In the genomic region with DNA sequence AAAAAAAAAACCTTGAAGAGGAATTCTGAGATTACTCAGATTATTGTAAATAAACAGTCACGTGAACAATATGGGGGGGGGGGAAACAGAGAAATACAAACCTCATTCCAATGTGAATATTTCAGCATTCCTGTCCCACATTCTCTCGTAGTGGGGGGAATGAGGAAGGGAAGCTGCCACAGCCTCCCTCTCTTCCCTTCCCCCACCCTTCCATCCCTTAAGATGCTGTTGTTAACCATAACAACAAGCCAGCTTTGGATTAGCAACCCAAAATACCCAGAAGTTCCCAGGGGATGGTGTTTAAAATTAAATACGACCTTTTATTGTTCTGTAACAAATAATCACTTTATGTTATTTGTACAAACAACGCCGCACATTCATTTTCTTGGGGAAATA, we compare ENCODE assay signal across 12 mouse cellular contexts.
DNase-seq lines count a peak whose midpoint lies in the region; ATAC-seq and TF ChIP-seq lines count a peak whose summit lies in the region.
"Had no signal": no experiment of that assay in that cellular context is flagged by ENCODE, and none has a peak within 500 bp of the region (broad histone marks: within the 10 kb centered on the region; RNA-seq: fewer than 3 reads in every experiment).

No protein-coding gene starts in this region.

- H3K27me3 ChIP-seq in forebrain, embryonic 13.5 days: no peaks in the 10 kb centered on the region
- no peaks in the 10 kb centered on the region for H3K27me3 ChIP-seq in forebrain, embryonic 10.5 days (ENCODE audit: poor library complexity, severe bottlenecking)
- H3K27me3 ChIP-seq in lung, postnatal 0 days (replicated peaks; ENCODE audit: insufficient read depth, low read length): no peaks in the 10 kb centered on the region
- H3K27me3 ChIP-seq in forebrain, embryonic 16.5 days (replicated peaks; ENCODE audit: control insufficient read depth, insufficient read depth, low read length): no peaks in the 10 kb centered on the region
- H3K27me3 ChIP-seq: liver, embryonic 13.5 days; Patski had no signal

- H3K4me1 ChIP-seq in forebrain, embryonic 13.5 days: peaks cover 36% of the 10 kb centered on the region
- peaks cover 25% of the 10 kb centered on the region for H3K4me1 ChIP-seq in forebrain, embryonic 10.5 days
- H3K4me1 ChIP-seq in lung, postnatal 0 days (ENCODE audit: insufficient read depth, low read depth, low read length): no peaks in the 10 kb centered on the region
- peaks cover 19% of the 10 kb centered on the region for H3K4me1 ChIP-seq in forebrain, embryonic 16.5 days (replicated peaks; ENCODE audit: control insufficient read depth, insufficient read depth, low read length)
- H3K4me1 ChIP-seq: liver, embryonic 13.5 days had no signal

- H3K9me3 ChIP-seq in forebrain, embryonic 13.5 days (replicated peaks): no peaks in the 10 kb centered on the region
- H3K9me3 ChIP-seq in forebrain, embryonic 10.5 days: no peaks in the 10 kb centered on the region
- no peaks in the 10 kb centered on the region for H3K9me3 ChIP-seq in lung, postnatal 0 days (ENCODE audit: low read length)
- H3K9me3 ChIP-seq in forebrain, embryonic 16.5 days (ENCODE audit: control insufficient read depth, low read length): no peaks in the 10 kb centered on the region
- H3K9me3 ChIP-seq: liver, embryonic 13.5 days had no signal

- TF ChIP-seq EP300 in lung, postnatal 0 days (IDR thresholded peaks at IDR 0.05): no peak

- H3K36me3 ChIP-seq in forebrain, embryonic 13.5 days (ENCODE audit: poor library complexity, severe bottlenecking): no peaks in the 10 kb centered on the region
- no peaks in the 10 kb centered on the region for H3K36me3 ChIP-seq in forebrain, embryonic 10.5 days (replicated peaks)
- H3K36me3 ChIP-seq in lung, postnatal 0 days (ENCODE audit: insufficient read depth, low read length): no peaks in the 10 kb centered on the region
- no peaks in the 10 kb centered on the region for H3K36me3 ChIP-seq in forebrain, embryonic 16.5 days (ENCODE audit: control insufficient read depth, insufficient read depth)
- H3K36me3 ChIP-seq: liver, embryonic 13.5 days had no signal

- H3K27ac ChIP-seq in forebrain, embryonic 13.5 days: no peak overlapping the region
- no peak overlapping the region for H3K27ac ChIP-seq in forebrain, embryonic 10.5 days
- H3K27ac ChIP-seq in lung, postnatal 0 days (ENCODE audit: low read length): no peak overlapping the region
- no peak overlapping the region for H3K27ac ChIP-seq in forebrain, embryonic 16.5 days (ENCODE audit: low read length)
- H3K27ac ChIP-seq: liver, embryonic 13.5 days had no signal

- WGBS in forebrain, embryonic 13.5 days: 58% methylated on average over 5 of the region's 5 CpGs
- 76% methylated on average over 5 of the region's 5 CpGs for WGBS in forebrain, embryonic 10.5 days
- WGBS in lung, postnatal 0 days: 41% methylated on average over 5 of the region's 5 CpGs
- 45% methylated on average over 5 of the region's 5 CpGs for WGBS in forebrain, embryonic 16.5 days

- 0 out of 2 replicates have a peak, but pooled peaks have one; percentile 3 for ATAC-seq in forebrain, embryonic 13.5 days
- ATAC-seq in lung, postnatal 0 days: no peak
- ATAC-seq in forebrain, embryonic 16.5 days: no peak
- no peak for ATAC-seq in monocyte, adult 5-6 weeks (replicated peaks; ENCODE audit: insufficient number of reproducible peaks, low FRiP score, low TSS enrichment, poor library complexity, severe bottlenecking)
- ATAC-seq: Patski had no signal

- TF ChIP-seq CTCF in lung, postnatal 0 days (IDR thresholded peaks at IDR 0.05): no peak

- no peak overlapping the region for H3K9ac ChIP-seq in forebrain, embryonic 13.5 days
- no peak overlapping the region for H3K9ac ChIP-seq in lung, postnatal 0 days (replicated peaks; ENCODE audit: low read depth)
- H3K9ac ChIP-seq in forebrain, embryonic 16.5 days (replicated peaks; ENCODE audit: low read depth, low read length): no peak overlapping the region
- H3K9ac ChIP-seq: liver, embryonic 13.5 days had no signal

- no peak overlapping the region for H3K4me3 ChIP-seq in forebrain, embryonic 13.5 days
- H3K4me3 ChIP-seq in forebrain, embryonic 10.5 days: no peak overlapping the region
- H3K4me3 ChIP-seq in lung, postnatal 0 days (ENCODE audit: low read depth, low read length): no peak overlapping the region; the same call in 1 of the 2 replicates
- H3K4me3 ChIP-seq in forebrain, embryonic 16.5 days (replicated peaks; ENCODE audit: low read length): no peak overlapping the region
- H3K4me3 ChIP-seq: liver, embryonic 13.5 days had no signal

- DNase-seq in forebrain, embryonic 10.5 days (ENCODE audit: extremely low spot score, low spot score): no peak
- DNase-seq in lung, postnatal 0 days (ENCODE audit: low spot score): no peak
- no peak for DNase-seq in lung, postnatal 14 days
- peak; percentile 47 for DNase-seq in mesoderm, embryonic 11.5 days (ENCODE audit: low read depth, low spot score)
- no peak for DNase-seq in adrenal gland, postnatal 14 days
- DNase-seq: kidney, adult 18-20 months; liver, embryonic 13.5 days; right cerebral cortex, adult 18-20 months had no signal

- H3K4me2 ChIP-seq in forebrain, embryonic 13.5 days: peak overlapping the region; percentile 46; the same call in 1 of the 2 replicates
- H3K4me2 ChIP-seq in lung, postnatal 0 days (replicated peaks; ENCODE audit: low read depth, low read length): peak overlapping the region; percentile 41; the same call in 1 of the 2 replicates
- peak overlapping the region; percentile 17; the same call in 1 of the 2 replicates for H3K4me2 ChIP-seq in forebrain, embryonic 16.5 days (ENCODE audit: low read length)
- H3K4me2 ChIP-seq: liver, embryonic 13.5 days had no signal
